Mouse (Mus musculus) heart, embryonic 13.5 days (tissue): ENCODE measurements around the gene Usp22. TPM values are rescaled to one million over a fixed set of nuclear protein-coding genes. Genes with fewer than 3 reads are reported as not detected.

Experiments
- ATAC-seq: fragments of 200-750 bp; cut with Nextera tagmentation; 2 replicates; pipeline ENCODE4 v1.8.0; 2017; ENCODE audit warnings: moderate TSS enrichment; ENCODE audit not compliant: insufficient number of reproducible peaks, low FRiP score, low TSS enrichment; ENCODE audit errors: extremely low read depth
- H3K27ac ChIP-seq: fragments of 300-500 bp; sonication (generic); replicated peaks from 2 replicates; pipeline ENCODE4 v1.5.1; 2015; ENCODE audit warnings: moderate library complexity, mild to moderate bottlenecking, inconsistent platforms
- H3K27me3 ChIP-seq: fragments of 300-500 bp; sonication (generic); replicated peaks from 2 replicates; pipeline ENCODE4 v1.6.1; 2015; ENCODE audit warnings: mild to moderate bottlenecking, inconsistent platforms
- H3K36me3 ChIP-seq: fragments of 300-500 bp; sonication (generic); 2 replicates; pipeline ENCODE4 v1.6.1; 2015; ENCODE audit warnings: mild to moderate bottlenecking, inconsistent platforms
- H3K4me1 ChIP-seq: fragments of 300-500 bp; sonication (generic); 2 replicates; pipeline ENCODE4 v1.6.1; 2015; ENCODE audit warnings: inconsistent platforms
- H3K4me2 ChIP-seq: fragments of 300-500 bp; sonication (generic); 2 replicates; pipeline ENCODE4 v1.6.1; 2015; ENCODE audit warnings: inconsistent platforms, mild to moderate bottlenecking, moderate library complexity
- H3K4me3 ChIP-seq: fragments of 300-500 bp; sonication (generic); 2 replicates; pipeline ENCODE4 v1.5.1; 2015; ENCODE audit warnings: moderate library complexity, mild to moderate bottlenecking, inconsistent platforms
- H3K9ac ChIP-seq: fragments of 300-500 bp; sonication (generic); 2 replicates; pipeline ENCODE4 v1.6.1; 2015; ENCODE audit warnings: inconsistent platforms, mild to moderate bottlenecking, moderate library complexity
- H3K9me3 ChIP-seq: fragments of 300-500 bp; sonication (generic); 2 replicates; pipeline ENCODE4 v1.6.1; 2016; ENCODE audit warnings: inconsistent platforms
- WGBS: fragments of 180-500 bp; shearing (Covaris S2); methylation state at CpG from one replicate; pipeline ENCODE4 v1.1.7; 2015; ENCODE audit warnings: mixed read lengths; 5-methylcytosine and 5-hydroxymethylcytosine counted together
- polyA plus RNA-seq: library from polyadenylated mRNA; unstranded; fragments of >200 nt; fragmentation: Nextera tagmentation; extraction: Ambion mirVana; gene quantifications from 2 replicates; pipeline ENCODE4 v1.2.1, GENCODE M21; 2015

Gene Usp22
- polyA plus RNA-seq, 1 experiment from 2014 or later, result 76.1 TPM

DNA sequence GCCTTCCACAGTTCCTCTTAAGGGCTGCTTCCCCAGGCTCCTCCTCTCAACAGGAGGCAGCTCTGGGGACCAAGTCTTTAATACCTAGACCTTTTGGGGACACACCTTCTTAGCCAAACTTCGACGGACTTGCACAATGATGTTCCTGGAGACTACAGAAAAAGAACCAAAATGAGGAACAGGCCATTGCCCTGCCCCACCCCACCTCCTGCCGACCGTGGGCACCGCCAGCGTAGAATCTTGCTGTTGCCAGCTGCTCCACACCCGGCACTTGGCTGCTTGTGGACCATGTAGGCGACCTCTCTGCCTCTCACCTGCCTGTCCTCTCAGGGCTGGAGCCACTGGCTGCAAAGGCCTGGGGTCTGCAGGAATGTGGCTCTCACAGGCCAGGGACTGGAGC is 58.6 kb downstream of the Usp22 start:
- Histone ChIP-seq H3K4me2 (no peak overlapping the region), H3K36me3 (no peaks in the 10 kb centered on the region), H3K4me3 (no peak overlapping the region), H3K4me1 (no peaks in the 10 kb centered on the region), H3K9me3 (no peaks in the 10 kb centered on the region), H3K27ac (no peak overlapping the region), H3K27me3 (no peaks in the 10 kb centered on the region), H3K9ac (no peak overlapping the region)
- ATAC-seq, result no peak
- WGBS, result 52% methylated on average over 8 of the region's 8 CpGs

GRCm38 (mm10) chr11:61112323-61112995 is 62.4 kb downstream of the Usp22 start:
- Histone ChIP-seq H3K4me2 (no peak overlapping the region), H3K9me3 (no peaks in the 10 kb centered on the region), H3K27ac (no peak overlapping the region), H3K36me3 (no peaks in the 10 kb centered on the region), H3K4me1 (peaks cover 18% of the 10 kb centered on the region), H3K27me3 (no peaks in the 10 kb centered on the region), H3K9ac (no peak overlapping the region), H3K4me3 (no peak overlapping the region)
- ATAC-seq, result no peak
- WGBS, result 67% methylated on average over 8 of the region's 8 CpGs

GRCm38 (mm10) chr11:61111472-61111871 is 63.4 kb downstream of the Usp22 start:
- WGBS, result 78% methylated on average over 4 of the region's 4 CpGs
- no peak for ATAC-seq
- Histone ChIP-seq H3K9ac (no peak overlapping the region), H3K27me3 (no peaks in the 10 kb centered on the region), H3K27ac (no peak overlapping the region), H3K36me3 (no peaks in the 10 kb centered on the region), H3K4me2 (no peak overlapping the region), H3K9me3 (no peaks in the 10 kb centered on the region), H3K4me1 (peaks cover 18% of the 10 kb centered on the region), H3K4me3 (no peak overlapping the region)

- H3K4me1 ChIP-seq, result peaks cover 18% of the 10 kb centered on the region
- H3K9me3 ChIP-seq, result no peaks in the 10 kb centered on the region
- no peak for ATAC-seq
- no peak overlapping the region for H3K9ac ChIP-seq
- no peak overlapping the region for H3K4me3 ChIP-seq
- 0 out of 2 replicates have a peak, but pooled peaks cover 3% of the 10 kb centered on the region for H3K27me3 ChIP-seq
- no peak overlapping the region for H3K4me2 ChIP-seq
- no peaks in the 10 kb centered on the region for H3K36me3 ChIP-seq
- WGBS, result 20% methylated on average over 1 of the region's 1 CpGs
- no peak overlapping the region for H3K27ac ChIP-seq
Observed at GRCm38 (mm10) chr11:61110928-61111327, 63.9 kb downstream of the Usp22 start.

DNA sequence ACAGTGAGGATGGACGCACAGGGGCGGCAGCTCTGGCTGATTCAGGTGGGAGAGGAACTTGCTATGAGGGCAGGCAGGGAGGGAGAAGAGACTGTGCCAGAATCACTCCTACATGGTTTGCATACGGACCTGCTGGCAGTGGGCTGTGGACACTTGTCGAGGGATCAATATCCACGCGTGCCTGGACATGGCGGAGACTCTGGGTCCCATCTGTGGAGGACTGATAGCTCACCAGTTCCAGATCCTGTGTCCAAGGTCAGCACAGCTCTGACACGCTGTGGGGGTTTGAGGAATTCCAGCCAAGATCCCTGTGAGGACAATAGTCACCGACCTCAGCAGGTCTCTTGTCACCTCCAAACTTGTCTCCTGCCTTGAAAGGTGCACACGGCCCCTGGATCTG is 64.7 kb downstream of the Usp22 start:
- H3K4me3 ChIP-seq, result no peak overlapping the region
- H3K9me3 ChIP-seq, result no peaks in the 10 kb centered on the region
- H3K9ac ChIP-seq, result no peak overlapping the region
- H3K4me2 ChIP-seq, result no peak overlapping the region
- peaks cover 6% of the 10 kb centered on the region; the same call in 1 of the 2 replicates for H3K27me3 ChIP-seq
- WGBS, result 59% methylated on average over 10 of the region's 10 CpGs
- H3K36me3 ChIP-seq, result no peaks in the 10 kb centered on the region
- peaks cover 18% of the 10 kb centered on the region for H3K4me1 ChIP-seq
- ATAC-seq, result no peak
- no peak overlapping the region for H3K27ac ChIP-seq

GRCm38 (mm10) chr11:61109707-61110106 is 65.1 kb downstream of the Usp22 start:
- peaks cover 18% of the 10 kb centered on the region for H3K4me1 ChIP-seq
- no peak overlapping the region for H3K4me2 ChIP-seq
- WGBS, result 73% methylated on average over 6 of the region's 6 CpGs
- no peaks in the 10 kb centered on the region for H3K9me3 ChIP-seq
- H3K4me3 ChIP-seq, result no peak overlapping the region
- no peak overlapping the region for H3K27ac ChIP-seq
- H3K9ac ChIP-seq, result no peak overlapping the region
- no peaks in the 10 kb centered on the region for H3K36me3 ChIP-seq
- no peak for ATAC-seq
- peaks cover 11% of the 10 kb centered on the region; the same call in 1 of the 2 replicates for H3K27me3 ChIP-seq

- peaks cover 21% of the 10 kb centered on the region for H3K4me1 ChIP-seq
- H3K9me3 ChIP-seq, result no peaks in the 10 kb centered on the region
- no peaks in the 10 kb centered on the region for H3K36me3 ChIP-seq
- H3K27me3 ChIP-seq, result peaks cover 12% of the 10 kb centered on the region; the same call in 1 of the 2 replicates
- ATAC-seq, result no peak
- H3K27ac ChIP-seq, result no peak overlapping the region
- H3K4me2 ChIP-seq, result no peak overlapping the region
- H3K9ac ChIP-seq, result no peak overlapping the region
- no peak overlapping the region for H3K4me3 ChIP-seq
- WGBS, result 72% methylated on average over 12 of the region's 12 CpGs
Observed at GRCm38 (mm10) chr11:61108911-61109361, 65.9 kb downstream of the Usp22 start.

DNA sequence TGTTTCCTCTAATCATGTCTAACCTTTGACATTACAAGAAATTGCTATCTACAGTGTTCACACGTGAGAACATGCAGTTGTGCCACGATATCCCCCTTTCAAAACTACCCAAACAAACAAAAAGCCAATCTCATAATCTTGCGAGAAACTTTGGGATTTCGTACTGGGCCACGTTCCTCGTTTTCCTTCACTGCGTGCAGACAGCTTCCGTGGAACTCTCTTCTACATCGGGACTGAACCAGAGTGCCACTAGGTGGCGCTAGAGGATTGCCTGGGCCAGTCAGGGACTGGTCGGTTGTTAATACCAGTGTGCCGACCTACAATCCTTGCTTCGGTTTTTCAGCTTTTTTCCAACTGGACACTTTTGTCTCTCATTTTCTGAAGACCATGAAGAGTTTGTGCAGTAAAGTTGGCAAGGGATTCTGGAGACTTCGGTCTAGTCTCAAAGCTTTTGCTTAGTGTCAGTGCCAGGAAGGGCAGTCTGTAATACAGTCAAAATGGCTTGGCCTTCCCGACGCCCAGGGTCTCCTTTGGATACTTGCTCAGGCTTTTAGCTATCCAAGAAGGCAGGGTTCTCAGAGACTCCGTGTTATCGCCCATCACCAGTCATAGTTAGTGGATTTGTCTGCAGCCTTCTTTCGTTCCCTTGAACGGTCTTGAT is 70.5 kb downstream of the Usp22 start:
- H3K9ac ChIP-seq, result peak overlapping the region; percentile 33; the same call in 1 of the 2 replicates
- 16% methylated on average over 20 of the region's 20 CpGs for WGBS
- no peak overlapping the region for H3K4me3 ChIP-seq
- H3K9me3 ChIP-seq, result no peaks in the 10 kb centered on the region
- no peak for ATAC-seq
- peaks cover 14% of the 10 kb centered on the region; the same call in 1 of the 2 replicates for H3K27me3 ChIP-seq
- no peaks in the 10 kb centered on the region for H3K36me3 ChIP-seq
- no peak overlapping the region for H3K27ac ChIP-seq
- peaks cover 20% of the 10 kb centered on the region; the same call in 1 of the 2 replicates for H3K4me1 ChIP-seq
- H3K4me2 ChIP-seq, result peak overlapping the region; percentile 41

DNA sequence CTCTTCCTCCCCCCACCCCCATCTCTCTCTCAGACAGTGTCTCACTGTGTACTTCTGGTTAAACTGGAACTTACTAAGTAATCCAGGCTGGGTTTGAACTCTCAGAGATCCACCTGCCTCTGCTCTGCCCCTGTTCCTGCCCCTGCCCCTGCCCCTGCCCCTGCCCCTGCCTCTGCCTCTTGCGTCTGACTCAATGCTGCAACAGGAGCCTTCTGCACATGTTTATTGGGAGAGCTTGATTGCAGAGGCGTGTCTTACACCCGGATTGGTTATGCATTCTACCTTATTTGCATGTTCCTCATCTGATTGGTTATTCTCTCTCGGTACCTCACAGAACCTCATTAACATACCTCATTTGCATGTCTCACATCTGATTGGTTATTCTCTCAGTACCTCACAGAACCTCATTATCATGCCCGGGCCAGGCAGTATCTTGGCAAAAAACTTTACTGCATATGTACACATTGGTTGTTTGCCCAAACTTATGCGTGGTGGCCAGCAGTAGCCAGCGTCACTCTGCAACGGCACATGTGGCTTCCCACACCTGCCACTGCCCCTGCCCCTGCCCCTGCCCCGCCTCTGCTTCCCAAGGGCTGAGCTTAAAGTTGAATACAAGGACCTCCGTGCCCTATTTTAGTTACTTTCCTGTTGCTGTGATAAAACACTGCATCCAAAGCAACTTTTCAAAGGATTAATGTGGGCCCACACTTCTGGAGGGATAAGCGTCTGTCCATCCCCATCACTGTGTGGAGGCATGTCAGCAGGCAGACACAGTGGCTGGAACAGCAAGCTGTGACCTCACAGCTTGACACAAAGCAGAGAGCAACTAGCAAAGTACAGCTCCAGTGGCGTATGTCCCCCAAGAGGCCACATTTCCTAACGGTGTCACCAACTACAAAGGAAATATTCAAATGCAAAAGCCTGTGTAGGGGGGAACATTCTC is 72.2 kb downstream of the Usp22 start:
- no peak for ATAC-seq
- H3K36me3 ChIP-seq, result no peaks in the 10 kb centered on the region
- no peak overlapping the region for H3K4me2 ChIP-seq
- peaks cover 13% of the 10 kb centered on the region; the same call in 1 of the 2 replicates for H3K4me1 ChIP-seq
- H3K9ac ChIP-seq, result no peak overlapping the region
- peaks cover 14% of the 10 kb centered on the region; the same call in 1 of the 2 replicates for H3K27me3 ChIP-seq
- no peak overlapping the region for H3K27ac ChIP-seq
- 68% methylated on average over 13 of the region's 13 CpGs for WGBS
- no peaks in the 10 kb centered on the region for H3K9me3 ChIP-seq
- no peak overlapping the region for H3K4me3 ChIP-seq
